8 mouse cellular contexts compared by ENCODE assay signal in the genomic region with DNA sequence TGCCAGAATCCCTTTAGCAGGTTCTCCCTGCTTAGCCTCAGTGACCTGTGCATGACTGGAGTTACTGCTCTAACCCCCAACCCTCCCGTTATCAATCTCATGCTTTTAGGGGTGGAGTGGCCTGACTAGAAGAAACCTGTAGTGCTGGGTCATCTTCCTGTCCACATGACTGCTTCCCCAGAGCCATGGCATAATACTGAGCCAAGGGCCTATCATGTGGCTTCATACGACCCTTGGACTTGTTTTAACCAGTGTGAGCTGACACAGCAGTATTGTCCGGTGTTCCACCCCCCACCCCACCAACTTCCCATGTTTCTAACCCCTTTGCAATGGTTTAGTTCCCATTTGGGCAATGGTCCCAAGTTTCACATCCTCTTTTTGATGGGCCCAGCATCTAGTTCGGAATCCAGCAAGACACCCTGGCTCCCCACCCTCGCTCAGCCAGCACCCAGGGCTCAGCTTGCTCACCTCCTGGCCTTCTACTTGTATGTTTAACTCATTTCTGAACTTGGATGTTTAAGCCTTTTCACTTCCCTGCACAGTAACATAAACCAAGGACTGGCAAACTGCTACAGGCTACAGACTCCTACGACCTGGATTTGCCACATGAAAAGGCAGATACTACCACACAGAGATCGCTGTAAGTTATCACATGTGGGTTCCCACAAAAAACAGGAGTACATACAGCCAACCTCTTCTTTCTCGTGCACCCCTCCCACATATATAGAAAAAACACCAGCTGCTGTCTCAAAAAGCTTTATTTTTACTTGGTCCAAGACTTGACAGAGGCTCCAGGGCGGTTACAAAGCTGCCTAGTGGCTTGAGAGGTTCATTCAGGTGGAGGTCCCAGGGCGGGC. TPM values are rescaled to one million over a fixed set of nuclear protein-coding genes. Genes with fewer than 3 reads are reported as not detected.
DNase-seq lines count a peak whose midpoint lies in the region; ATAC-seq and TF ChIP-seq lines count a peak whose summit lies in the region.

No protein-coding gene starts in this region.

- intact Hi-C loops in left cerebral cortex, adult 2 months (cut with DNase I), result no loop called here

- no peak overlapping the region for H3K9ac ChIP-seq in embryonic facial prominence, embryonic 15.5 days
- H3K9ac ChIP-seq in hindbrain, postnatal 0 days (replicated peaks; ENCODE audit: low read length), result no peak overlapping the region; the same call in 1 of the 2 replicates
- peak overlapping the region; percentile 80 for H3K9ac ChIP-seq in liver, embryonic 15.5 days
- peak overlapping the region; percentile 67 for H3K9ac ChIP-seq in neural tube, embryonic 15.5 days (replicated peaks)

- peaks cover 46% of the 10 kb centered on the region for H3K4me1 ChIP-seq in embryonic facial prominence, embryonic 15.5 days
- peaks cover 18% of the 10 kb centered on the region for H3K4me1 ChIP-seq in hindbrain, postnatal 0 days (ENCODE audit: insufficient read depth, low read length)
- peaks cover 55% of the 10 kb centered on the region for H3K4me1 ChIP-seq in liver, embryonic 15.5 days (replicated peaks)
- peaks cover 39% of the 10 kb centered on the region for H3K4me1 ChIP-seq in neural tube, embryonic 15.5 days

- peak overlapping the region; percentile 88 for H3K4me3 ChIP-seq in left cerebral cortex, adult 2 months
- peak overlapping the region; percentile 77 for H3K4me3 ChIP-seq in embryonic facial prominence, embryonic 15.5 days (replicated peaks)
- H3K4me3 ChIP-seq in hindbrain, postnatal 0 days (ENCODE audit: low read length), result peak overlapping the region; percentile 50
- peak overlapping the region; percentile 76 for H3K4me3 ChIP-seq in liver, embryonic 15.5 days (replicated peaks)
- H3K4me3 ChIP-seq in neural tube, embryonic 15.5 days (replicated peaks), result peak overlapping the region; percentile 57

- TF ChIP-seq CTCF in left cerebral cortex, adult 2 months (IDR thresholded peaks at IDR 0.05), result no peak
- TF ChIP-seq CTCF in hindbrain, postnatal 0 days (IDR thresholded peaks at IDR 0.05; ENCODE audit: low read depth), result no peak

- peak overlapping the region; percentile 72 for H3K4me2 ChIP-seq in embryonic facial prominence, embryonic 15.5 days (replicated peaks)
- peak overlapping the region; percentile 62 for H3K4me2 ChIP-seq in hindbrain, postnatal 0 days (ENCODE audit: low read depth, low read length)
- peak overlapping the region; percentile 87 for H3K4me2 ChIP-seq in liver, embryonic 15.5 days
- H3K4me2 ChIP-seq in neural tube, embryonic 15.5 days, result peak overlapping the region; percentile 82

- H3K27ac ChIP-seq in left cerebral cortex, adult 2 months, result peak overlapping the region; percentile 63
- H3K27ac ChIP-seq in embryonic facial prominence, embryonic 15.5 days (replicated peaks), result peak overlapping the region; percentile 71
- peak overlapping the region; percentile 94 for H3K27ac ChIP-seq in hindbrain, postnatal 0 days
- peak overlapping the region; percentile 97 for H3K27ac ChIP-seq in liver, embryonic 15.5 days (replicated peaks)
- peak overlapping the region; percentile 91 for H3K27ac ChIP-seq in neural tube, embryonic 15.5 days (replicated peaks)

- no peaks in the 10 kb centered on the region for H3K27me3 ChIP-seq in embryonic facial prominence, embryonic 15.5 days
- no peaks in the 10 kb centered on the region for H3K27me3 ChIP-seq in hindbrain, postnatal 0 days (ENCODE audit: insufficient read depth, low read length)
- no peaks in the 10 kb centered on the region for H3K27me3 ChIP-seq in liver, embryonic 15.5 days
- H3K27me3 ChIP-seq in neural tube, embryonic 15.5 days (replicated peaks), result no peaks in the 10 kb centered on the region

- ATAC-seq in embryonic facial prominence, embryonic 15.5 days (ENCODE audit: insufficient number of reproducible peaks, low FRiP score, low TSS enrichment, low read depth), result no peak
- ATAC-seq in hindbrain, postnatal 0 days, result no peak
- 0 out of 2 replicates have a peak, but pooled peaks have one; percentile 2 for ATAC-seq in liver, embryonic 15.5 days (ENCODE audit: insufficient read depth)
- ATAC-seq in neural tube, embryonic 15.5 days (ENCODE audit: low FRiP score), result no peak

- WGBS in embryonic facial prominence, embryonic 15.5 days, result 56% methylated on average over 10 of the region's 10 CpGs
- 59% methylated on average over 9 of the region's 10 CpGs for WGBS in hindbrain, postnatal 0 days
- WGBS in liver, embryonic 15.5 days (ENCODE audit: insufficient replicate concordance), result 38% methylated on average over 10 of the region's 10 CpGs
- WGBS in neural tube, embryonic 15.5 days, result 70% methylated on average over 9 of the region's 10 CpGs

- H3K36me3 ChIP-seq in embryonic facial prominence, embryonic 15.5 days, result peaks cover 44% of the 10 kb centered on the region
- peaks cover 21% of the 10 kb centered on the region for H3K36me3 ChIP-seq in hindbrain, postnatal 0 days (ENCODE audit: insufficient read depth, low read length)
- peaks cover 54% of the 10 kb centered on the region for H3K36me3 ChIP-seq in liver, embryonic 15.5 days (replicated peaks)
- H3K36me3 ChIP-seq in neural tube, embryonic 15.5 days, result peaks cover 49% of the 10 kb centered on the region

- no peaks in the 10 kb centered on the region for H3K9me3 ChIP-seq in embryonic facial prominence, embryonic 15.5 days (replicated peaks)
- H3K9me3 ChIP-seq in hindbrain, postnatal 0 days (ENCODE audit: low read length), result no peaks in the 10 kb centered on the region
- no peaks in the 10 kb centered on the region for H3K9me3 ChIP-seq in liver, embryonic 15.5 days (replicated peaks)
- H3K9me3 ChIP-seq in neural tube, embryonic 15.5 days (replicated peaks), result no peaks in the 10 kb centered on the region

- no peak for DNase-seq in left cerebral cortex, adult 2 months (ENCODE audit: extremely low spot score in 1 of 2, low spot score in 2 of 2)
- no peak for DNase-seq in left cerebral cortex, adult 11 months (ENCODE audit: low spot score)
- DNase-seq in hindbrain, postnatal 0 days (ENCODE audit: low spot score), result peak; percentile 21
- DNase-seq in c-Kit-positive CD71-positive TER-119-positive erythroid progenitor cells, embryonic 14.5 days (ENCODE audit: low spot score), result no peak
- DNase-seq in spleen, postnatal 14 days (ENCODE audit: low spot score in 2 of 2), result no peak

RNA-seq across cellular contexts. Expression of a gene that starts 2.3 kb away (rescaled TPM):
- total RNA-seq in left cerebral cortex, adult 2 months (2021), result 100 to 1,000 TPM; 200 to 208 TPM
- 4,629 and 4,755 TPM in 2 replicates for polyA plus RNA-seq in embryonic facial prominence, embryonic 15.5 days (2015; fragmentation: Nextera tagmentation; extraction: Ambion mirVana)
- 2,068 and 2,255 TPM in 2 replicates for total RNA-seq in hindbrain, postnatal 0 days (2014; rRNA removed)
- 4,654 and 4,668 TPM in 2 replicates for polyA plus RNA-seq in hindbrain, postnatal 0 days (2015; fragmentation: Nextera tagmentation; extraction: Ambion mirVana)
- 6,104 and 6,562 TPM in 2 replicates for polyA plus RNA-seq in liver, embryonic 15.5 days (2015; fragmentation: Nextera tagmentation; extraction: Ambion mirVana)
- polyA plus RNA-seq in neural tube, embryonic 15.5 days (2015; fragmentation: Nextera tagmentation; extraction: Ambion mirVana), result 4,883 and 5,335 TPM in 2 replicates

RNA-seq across cellular contexts. Expression of a gene that starts 9.3 kb away (rescaled TPM):
- total RNA-seq in left cerebral cortex, adult 2 months (2021), result 10 to 100 TPM; 66.9 to 67.4 TPM
- 156 and 158 TPM in 2 replicates for polyA plus RNA-seq in embryonic facial prominence, embryonic 15.5 days (2015; fragmentation: Nextera tagmentation; extraction: Ambion mirVana)
- total RNA-seq in hindbrain, postnatal 0 days (2014; rRNA removed), result 117 and 131 TPM in 2 replicates
- polyA plus RNA-seq in hindbrain, postnatal 0 days (2015; fragmentation: Nextera tagmentation; extraction: Ambion mirVana), result 253 and 264 TPM in 2 replicates
- polyA plus RNA-seq in liver, embryonic 15.5 days (2015; fragmentation: Nextera tagmentation; extraction: Ambion mirVana), result 70.3 and 71.4 TPM in 2 replicates
- polyA plus RNA-seq in neural tube, embryonic 15.5 days (2015; fragmentation: Nextera tagmentation; extraction: Ambion mirVana), result 224 and 236 TPM in 2 replicates

RNA-seq across cellular contexts. Expression of a gene that starts 19.5 kb away (rescaled TPM):
- total RNA-seq in left cerebral cortex, adult 2 months (2021), result 10 to 100 TPM; 34.4 to 39.9 TPM
- 146 and 159 TPM in 2 replicates for polyA plus RNA-seq in embryonic facial prominence, embryonic 15.5 days (2015; fragmentation: Nextera tagmentation; extraction: Ambion mirVana)
- total RNA-seq in hindbrain, postnatal 0 days (2014; rRNA removed), result 147 and 161 TPM in 2 replicates
- 82.9 and 88.9 TPM in 2 replicates for polyA plus RNA-seq in hindbrain, postnatal 0 days (2015; fragmentation: Nextera tagmentation; extraction: Ambion mirVana)
- 67.1 and 74.2 TPM in 2 replicates for polyA plus RNA-seq in liver, embryonic 15.5 days (2015; fragmentation: Nextera tagmentation; extraction: Ambion mirVana)
- polyA plus RNA-seq in neural tube, embryonic 15.5 days (2015; fragmentation: Nextera tagmentation; extraction: Ambion mirVana), result 92.7 and 114 TPM in 2 replicates

RNA-seq across cellular contexts. Expression of a gene that starts 22.8 kb away (rescaled TPM):
- 10 to 100 TPM; 18.2 to 19.2 TPM for total RNA-seq in left cerebral cortex, adult 2 months (2021)
- polyA plus RNA-seq in embryonic facial prominence, embryonic 15.5 days (2015; fragmentation: Nextera tagmentation; extraction: Ambion mirVana), result 40.6 and 42.0 TPM in 2 replicates
- total RNA-seq in hindbrain, postnatal 0 days (2014; rRNA removed), result 21.1 and 22.4 TPM in 2 replicates
- polyA plus RNA-seq in hindbrain, postnatal 0 days (2015; fragmentation: Nextera tagmentation; extraction: Ambion mirVana), result 16.1 and 16.4 TPM in 2 replicates
- 6.8 and 7.7 TPM in 2 replicates for polyA plus RNA-seq in liver, embryonic 15.5 days (2015; fragmentation: Nextera tagmentation; extraction: Ambion mirVana)
- 21.7 and 24.0 TPM in 2 replicates for polyA plus RNA-seq in neural tube, embryonic 15.5 days (2015; fragmentation: Nextera tagmentation; extraction: Ambion mirVana)

RNA-seq across cellular contexts. Expression of a gene that starts 24.2 kb away (rescaled TPM):
- total RNA-seq in left cerebral cortex, adult 2 months (2021), result under 1 TPM in 1 of 2 experiments, not detected in 1; 0.30 TPM
- polyA plus RNA-seq in embryonic facial prominence, embryonic 15.5 days (2015; fragmentation: Nextera tagmentation; extraction: Ambion mirVana), result 1.1 and 1.8 TPM in 2 replicates
- 0.21 TPM in 1 of 2 replicates, not detected in the other for total RNA-seq in hindbrain, postnatal 0 days (2014; rRNA removed)
- polyA plus RNA-seq in hindbrain, postnatal 0 days (2015; fragmentation: Nextera tagmentation; extraction: Ambion mirVana), result 0.21 and 0.57 TPM in 2 replicates
- polyA plus RNA-seq in liver, embryonic 15.5 days (2015; fragmentation: Nextera tagmentation; extraction: Ambion mirVana), result 0.58 and 0.62 TPM in 2 replicates
- 0.15 and 0.59 TPM in 2 replicates for polyA plus RNA-seq in neural tube, embryonic 15.5 days (2015; fragmentation: Nextera tagmentation; extraction: Ambion mirVana)

Comparison
In these comparisons a context has a peak if more than half of its experiments do, and no peak if none do; other contexts are left out.
1. H3K9ac ChIP-seq: peak in liver, embryonic 15.5 days (single experiment) and neural tube, embryonic 15.5 days (single experiment); none in embryonic facial prominence, embryonic 15.5 days (single experiment) and hindbrain, postnatal 0 days (single experiment).
2. Peak in every context shown above with its lines, with median percentiles within 50 percentile points of each other: H3K27ac ChIP-seq, H3K4me3 ChIP-seq and H3K4me2 ChIP-seq.